8 mouse cellular contexts compared by ENCODE assay signal in genomic region chr12:54316980-54317471, GRCm38 (mm10).
DNase-seq lines count a peak whose midpoint lies in the region; ATAC-seq and TF ChIP-seq lines count a peak whose summit lies in the region.

No protein-coding gene starts in this region.

- peak overlapping the region; percentile 12; the same call in 1 of the 2 replicates for H3K9ac ChIP-seq in heart, postnatal 0 days (replicated peaks; ENCODE audit: low read depth, low read length)
- no peak overlapping the region for H3K9ac ChIP-seq in liver, embryonic 15.5 days
- peak overlapping the region; percentile 66 for H3K9ac ChIP-seq in stomach, embryonic 16.5 days (ENCODE audit: low read length)

- peak; percentile 86 for ATAC-seq in heart, postnatal 0 days (ENCODE audit: insufficient read depth, low read depth)
- ATAC-seq in liver, embryonic 15.5 days (ENCODE audit: insufficient read depth): peak; percentile 76
- ATAC-seq in stomach, embryonic 16.5 days (ENCODE audit: insufficient read depth, low FRiP score): peak; percentile 94

- DNase-seq in adrenal gland, postnatal 10 days: peak; percentile 13
- no peak for DNase-seq in adrenal gland, adult 18-20 months (ENCODE audit: low spot score in 2 of 2)
- DNase-seq in adrenal gland, postnatal 14 days: peak; percentile 16
- DNase-seq in heart, postnatal 0 days (ENCODE audit: low spot score): peak; percentile 75
- DNase-seq in right cerebral cortex, postnatal 4 days: no peak
- DNase-seq in cerebellum, adult 9-11 months: no peak

- TF ChIP-seq CTCF in heart, postnatal 0 days (IDR thresholded peaks at IDR 0.05; ENCODE audit: low read depth): 0 out of 2 replicates have a peak, but pooled peaks have one; percentile 8

- H3K36me3 ChIP-seq in heart, postnatal 0 days (replicated peaks; ENCODE audit: control insufficient read depth, insufficient read depth, low read length): no peaks in the 10 kb centered on the region
- H3K36me3 ChIP-seq in liver, embryonic 15.5 days (replicated peaks): no peaks in the 10 kb centered on the region
- no peaks in the 10 kb centered on the region for H3K36me3 ChIP-seq in stomach, embryonic 16.5 days (ENCODE audit: control insufficient read depth, insufficient read depth, low read length)

- no peak for TF ChIP-seq EP300 in heart, postnatal 0 days (IDR thresholded peaks at IDR 0.05; ENCODE audit: low read depth)

- H3K4me1 ChIP-seq in heart, postnatal 0 days (ENCODE audit: control insufficient read depth, insufficient read depth): peaks cover 20% of the 10 kb centered on the region
- H3K4me1 ChIP-seq in liver, embryonic 15.5 days (replicated peaks): peaks cover 13% of the 10 kb centered on the region
- H3K4me1 ChIP-seq in stomach, embryonic 16.5 days (ENCODE audit: control insufficient read depth, insufficient read depth, low read length): peaks cover 24% of the 10 kb centered on the region

- peak overlapping the region; percentile 60 for H3K4me2 ChIP-seq in heart, postnatal 0 days (ENCODE audit: low read depth, low read length)
- H3K4me2 ChIP-seq in liver, embryonic 15.5 days: peak overlapping the region; percentile 30
- peak overlapping the region; percentile 48 for H3K4me2 ChIP-seq in stomach, embryonic 16.5 days (ENCODE audit: low read depth, low read length)

- peak overlapping the region; percentile 11 for H3K4me3 ChIP-seq in heart, postnatal 0 days (ENCODE audit: low read depth, low read length)
- no peak overlapping the region for H3K4me3 ChIP-seq in liver, embryonic 15.5 days (replicated peaks)
- H3K4me3 ChIP-seq in stomach, embryonic 16.5 days (replicated peaks; ENCODE audit: low read length): peak overlapping the region; percentile 16

- peak overlapping the region; percentile 80 for H3K27ac ChIP-seq in heart, postnatal 0 days (ENCODE audit: low read depth)
- no peak overlapping the region for H3K27ac ChIP-seq in liver, embryonic 15.5 days (replicated peaks)
- peak overlapping the region; percentile 96 for H3K27ac ChIP-seq in stomach, embryonic 16.5 days (ENCODE audit: low read length)

- WGBS in heart, postnatal 0 days: 1% methylated on average over 16 of the region's 16 CpGs
- WGBS in liver, embryonic 15.5 days (ENCODE audit: insufficient replicate concordance): 7% methylated on average over 16 of the region's 16 CpGs
- WGBS in stomach, embryonic 16.5 days: 2% methylated on average over 16 of the region's 16 CpGs

- H3K9me3 ChIP-seq in heart, postnatal 0 days (replicated peaks; ENCODE audit: control insufficient read depth, low read length): no peaks in the 10 kb centered on the region
- H3K9me3 ChIP-seq in liver, embryonic 15.5 days (replicated peaks): no peaks in the 10 kb centered on the region
- H3K9me3 ChIP-seq in stomach, embryonic 16.5 days (replicated peaks; ENCODE audit: control insufficient read depth, low read length): peaks cover 3% of the 10 kb centered on the region; the same call in 1 of the 2 replicates

- no peaks in the 10 kb centered on the region for H3K27me3 ChIP-seq in heart, postnatal 0 days (ENCODE audit: control insufficient read depth, insufficient read depth, low read length)
- H3K27me3 ChIP-seq in liver, embryonic 15.5 days: no peaks in the 10 kb centered on the region
- H3K27me3 ChIP-seq in stomach, embryonic 16.5 days (ENCODE audit: control insufficient read depth, insufficient read depth, low read length): no peaks in the 10 kb centered on the region

Comparison
In these comparisons a context has a peak if more than half of its experiments do, and no peak if none do; other contexts are left out.
1. DNase-seq: peak in adrenal gland, postnatal 10 days (single experiment), adrenal gland, postnatal 14 days (single experiment) and heart, postnatal 0 days (single experiment); none in adrenal gland, adult 18-20 months (0 of 2), right cerebral cortex, postnatal 4 days (single experiment) and cerebellum, adult 9-11 months (single experiment).
2. Peak in every context shown above with its lines, with median percentiles within 50 percentile points of each other: ATAC-seq and H3K4me2 ChIP-seq.